Mouse (Mus musculus): ENCODE results near the gene Erf. TPM values are rescaled to one million over a fixed set of nuclear protein-coding genes. Genes with fewer than 3 reads are reported as not detected.

The Erf gene
- polyA plus RNA-seq (2014; fragmentation: Illumina TruSeq; extraction: RNeasy Lipid Tissue Mini Kit (QIAGEN cat#74804); ENCODE audit: insufficient read depth, low read depth, low replicate concordance) = 10.8 TPM

GRCm38 (mm10) chr7:25250141-25250972 is at the start of gene Erf:
Gene Erf (minus strand): TSS chr7:25250761.

GRCm38 (mm10) chr7:25297454-25298325 is 47.1 kb upstream of the Erf start, which contains the start of gene Pafah1b3:
Gene Pafah1b3 (minus strand): TSS chr7:25297986.

DNA sequence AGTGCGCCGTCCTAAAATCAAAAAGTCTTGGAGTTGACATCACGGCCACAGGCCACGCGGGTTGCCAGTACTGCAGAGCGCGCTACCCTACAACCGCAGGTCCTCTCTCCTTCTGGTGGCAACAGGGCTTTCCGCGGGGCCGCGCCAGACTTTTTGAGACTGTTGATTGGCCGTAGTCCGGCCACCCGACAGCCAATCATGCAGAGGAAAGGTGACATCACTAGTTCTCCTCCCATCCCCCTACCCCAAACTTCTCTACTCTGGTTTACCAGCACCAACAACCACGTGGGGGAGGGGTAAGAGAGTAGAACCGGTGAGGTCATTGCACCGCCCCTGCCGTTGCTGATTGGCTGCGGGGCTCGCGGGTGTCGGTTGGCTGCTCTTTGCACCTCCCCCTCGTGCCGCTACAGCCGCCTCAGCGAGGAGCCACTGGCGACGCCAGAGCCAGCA is 16.8 kb upstream of the Erf start, which contains the start of gene Cic:
Cic (plus strand) TSS at position 404 of the 450 bp plus-strand sequence.

DNA sequence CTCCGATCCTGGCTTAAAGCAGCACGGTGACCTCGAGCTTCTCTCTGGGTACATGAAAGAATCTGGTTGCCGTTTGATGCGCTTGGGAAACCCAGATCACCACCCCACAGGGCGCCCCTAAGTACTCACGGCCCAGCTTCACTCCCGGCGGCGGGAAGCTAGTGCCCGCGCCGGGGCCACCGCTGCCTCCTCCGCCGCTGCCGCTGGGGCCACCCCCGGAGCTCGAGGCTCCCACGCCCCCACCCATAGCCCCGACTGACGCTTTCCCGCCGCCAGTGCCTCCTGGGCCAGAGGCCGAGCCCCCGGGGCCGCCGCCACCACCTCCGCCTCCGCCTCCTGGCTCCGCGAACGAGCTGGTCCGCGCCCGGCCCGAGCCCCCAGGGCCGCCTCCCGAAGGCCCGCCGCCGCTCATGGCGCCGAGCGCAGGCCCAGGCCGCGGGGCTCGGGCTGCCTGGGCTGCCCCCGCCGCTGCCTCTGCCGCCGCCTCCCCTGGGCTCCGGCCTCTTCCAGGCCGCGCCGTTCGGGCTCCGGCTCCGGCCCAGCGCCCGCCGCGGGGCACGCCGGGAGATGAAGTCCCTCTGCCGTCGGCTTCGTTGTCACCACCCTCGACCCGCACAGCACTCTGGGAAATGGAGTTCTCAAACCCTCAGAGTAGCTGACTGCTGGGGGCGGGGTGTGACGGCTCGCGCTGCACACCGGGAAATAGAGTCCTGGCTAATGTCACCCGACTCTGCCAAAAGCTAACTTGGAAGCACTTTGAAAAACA is 13.1 kb downstream of the Erf start, which contains the start of gene Gsk3a:
Gsk3a (minus strand) TSS at position 603 of the 766 bp plus-strand sequence.

DNA sequence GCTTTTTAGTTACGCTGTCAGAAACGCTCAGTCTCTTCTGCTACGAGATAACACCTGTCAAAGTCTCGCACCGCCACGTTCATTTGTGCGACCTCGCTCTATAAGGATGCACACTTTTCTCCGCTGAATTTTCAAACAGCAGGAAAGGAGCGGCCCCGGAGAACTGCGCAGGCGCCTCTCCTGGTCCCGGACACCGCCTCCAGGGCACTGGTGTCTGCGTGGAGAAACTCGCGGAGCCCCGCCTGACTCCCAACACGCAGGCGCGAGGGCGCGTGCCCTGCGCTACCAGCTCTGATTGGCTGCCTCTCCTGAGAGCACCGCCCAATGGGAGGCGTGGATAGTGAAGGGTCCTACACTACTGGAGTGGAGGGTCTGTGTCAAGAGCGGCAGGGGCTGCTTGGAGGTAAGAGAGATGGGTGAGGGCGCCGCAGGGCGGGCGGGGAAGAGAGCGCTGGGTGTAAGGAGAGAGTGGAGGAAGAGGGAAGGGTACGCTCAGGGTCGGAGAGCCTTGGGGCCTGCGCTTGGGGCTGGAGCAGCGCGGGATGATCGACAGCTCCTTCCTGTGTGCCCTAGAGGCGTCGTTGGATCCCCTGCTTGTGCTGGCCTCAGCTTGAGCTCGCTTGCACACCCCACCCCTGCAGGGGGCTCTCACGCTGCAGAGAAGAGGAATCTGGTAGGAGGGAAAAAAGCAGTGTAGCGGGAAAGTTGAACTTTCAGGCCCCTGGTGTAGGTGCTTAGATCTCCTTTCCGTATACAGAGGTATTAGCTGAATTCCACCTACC is 29.3 kb downstream of the Erf start, which contains the start of gene Zfp526:
Zfp526 (plus strand) TSS at position 324 of the 782 bp plus-strand sequence.

DNA sequence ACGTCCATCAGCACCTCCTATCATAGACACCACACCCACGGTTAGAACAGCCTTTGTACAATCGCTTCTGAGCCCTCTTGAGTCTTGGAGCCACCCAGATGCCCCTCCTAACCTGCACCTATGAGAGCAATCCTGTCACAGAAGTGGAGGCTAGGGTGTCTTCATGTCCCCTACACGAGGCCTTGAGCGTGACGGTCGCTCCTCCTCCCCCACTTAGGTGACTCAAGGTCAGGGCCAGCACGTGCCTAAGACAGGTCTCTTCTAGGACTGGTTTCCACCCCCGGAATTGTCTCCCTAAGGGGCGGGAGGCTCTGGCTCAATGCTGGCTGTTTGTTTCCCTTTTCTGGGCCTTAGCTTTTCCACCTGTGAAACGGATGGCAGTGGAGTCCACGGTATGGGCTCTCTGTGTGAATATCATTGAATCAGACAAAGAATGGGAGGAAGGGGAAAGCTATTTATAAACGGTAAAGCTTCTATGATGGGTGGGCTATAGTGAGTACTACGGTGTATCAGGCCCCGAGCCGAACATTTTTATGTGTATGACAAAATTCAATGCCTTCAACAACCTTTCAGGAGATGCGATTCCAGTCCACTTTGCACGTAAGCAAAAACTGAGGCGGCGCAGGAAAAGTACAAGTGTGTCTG is 30.0 kb downstream of the Erf start, which contains the start of gene Dedd2:
Dedd2 (minus strand) TSS at position 159 of the 645 bp plus-strand sequence.

Other genes with a start within 250 kb of the Erf start
- 1.9 TPM for gene Atp1a3, start 244.8 kb downstream of the Erf start, polyA plus RNA-seq (2014; fragmentation: Illumina TruSeq; extraction: RNeasy Lipid Tissue Mini Kit (QIAGEN cat#74804); ENCODE audit: insufficient read depth, low read depth, low replicate concordance)
- 4.9 TPM for gene Grik5, start 178.4 kb downstream of the Erf start, polyA plus RNA-seq (2014; fragmentation: Illumina TruSeq; extraction: RNeasy Lipid Tissue Mini Kit (QIAGEN cat#74804); ENCODE audit: insufficient read depth, low read depth, low replicate concordance)
- 8.7 TPM for gene Zfp574, start 178.2 kb downstream of the Erf start, polyA plus RNA-seq (2014; fragmentation: Illumina TruSeq; extraction: RNeasy Lipid Tissue Mini Kit (QIAGEN cat#74804); ENCODE audit: insufficient read depth, low read depth, low replicate concordance)
- gene Pou2f2, start 71.0 kb downstream of the Erf start, polyA plus RNA-seq (2014; fragmentation: Illumina TruSeq; extraction: RNeasy Lipid Tissue Mini Kit (QIAGEN cat#74804); ENCODE audit: insufficient read depth, low read depth, low replicate concordance) = 1.9 TPM
- 16.3 TPM for gene Dedd2, start 30.1 kb downstream of the Erf start, polyA plus RNA-seq (2014; fragmentation: Illumina TruSeq; extraction: RNeasy Lipid Tissue Mini Kit (QIAGEN cat#74804); ENCODE audit: insufficient read depth, low read depth, low replicate concordance)
- gene Zfp526, start 29.3 kb downstream of the Erf start, polyA plus RNA-seq (2014; fragmentation: Illumina TruSeq; extraction: RNeasy Lipid Tissue Mini Kit (QIAGEN cat#74804); ENCODE audit: insufficient read depth, low read depth, low replicate concordance) = 2.4 TPM
- gene Gsk3a, start 12.9 kb downstream of the Erf start, polyA plus RNA-seq (2014; fragmentation: Illumina TruSeq; extraction: RNeasy Lipid Tissue Mini Kit (QIAGEN cat#74804); ENCODE audit: insufficient read depth, low read depth, low replicate concordance) = 41.0 TPM
- 42.0 TPM for gene Cic, start 16.9 kb upstream of the Erf start, polyA plus RNA-seq (2014; fragmentation: Illumina TruSeq; extraction: RNeasy Lipid Tissue Mini Kit (QIAGEN cat#74804); ENCODE audit: insufficient read depth, low read depth, low replicate concordance)
- 31.8 TPM for gene Pafah1b3, start 47.2 kb upstream of the Erf start, polyA plus RNA-seq (2014; fragmentation: Illumina TruSeq; extraction: RNeasy Lipid Tissue Mini Kit (QIAGEN cat#74804); ENCODE audit: insufficient read depth, low read depth, low replicate concordance)
- not detected for gene Prr19, start 50.6 kb upstream of the Erf start, polyA plus RNA-seq (2014; fragmentation: Illumina TruSeq; extraction: RNeasy Lipid Tissue Mini Kit (QIAGEN cat#74804); ENCODE audit: insufficient read depth, low read depth, low replicate concordance)
- gene Tmem145, start 55.3 kb upstream of the Erf start, polyA plus RNA-seq (2014; fragmentation: Illumina TruSeq; extraction: RNeasy Lipid Tissue Mini Kit (QIAGEN cat#74804); ENCODE audit: insufficient read depth, low read depth, low replicate concordance) = not detected
- 11.5 TPM for gene Megf8, start 66.4 kb upstream of the Erf start, polyA plus RNA-seq (2014; fragmentation: Illumina TruSeq; extraction: RNeasy Lipid Tissue Mini Kit (QIAGEN cat#74804); ENCODE audit: insufficient read depth, low read depth, low replicate concordance)
- not detected for gene Cnfn, start 119.0 kb upstream of the Erf start, polyA plus RNA-seq (2014; fragmentation: Illumina TruSeq; extraction: RNeasy Lipid Tissue Mini Kit (QIAGEN cat#74804); ENCODE audit: insufficient read depth, low read depth, low replicate concordance)
- gene Lipe, start 147.9 kb upstream of the Erf start, polyA plus RNA-seq (2014; fragmentation: Illumina TruSeq; extraction: RNeasy Lipid Tissue Mini Kit (QIAGEN cat#74804); ENCODE audit: insufficient read depth, low read depth, low replicate concordance) = 37.0 TPM
- 74.9 TPM for gene Cxcl17, start 162.1 kb upstream of the Erf start, polyA plus RNA-seq (2014; fragmentation: Illumina TruSeq; extraction: RNeasy Lipid Tissue Mini Kit (QIAGEN cat#74804); ENCODE audit: insufficient read depth, low read depth, low replicate concordance)
- 16.5 TPM for gene Ceacam1, start 226.8 kb upstream of the Erf start, polyA plus RNA-seq (2014; fragmentation: Illumina TruSeq; extraction: RNeasy Lipid Tissue Mini Kit (QIAGEN cat#74804); ENCODE audit: insufficient read depth, low read depth, low replicate concordance)

Data from lung, adult 10 weeks (tissue).